Mouse (Mus musculus) testis, adult 2 months (tissue): ENCODE data around the gene Mfng.

ENCODE experiments used
- CTCF ChIP-seq: fragments of 200-500 bp; IDR thresholded peaks from 2 replicates; pipeline ENCODE4 v1.5.1; 2012; ENCODE audit warnings: low read depth, mild to moderate bottlenecking, inconsistent platforms, low read length, moderate library complexity; ENCODE audit not compliant: control insufficient read depth, insufficient read depth, insufficient replicate concordance
- POLR2A ChIP-seq: fragments of 200-500 bp; IDR thresholded peaks from 2 replicates; pipeline ENCODE4 v1.6.1; 2012; ENCODE audit warnings: low read depth, mild to moderate bottlenecking, inconsistent platforms, low read length, moderate library complexity; ENCODE audit not compliant: control insufficient read depth

GRCm38 (mm10) chr15:78744206-78744605 lies 29.1 kb downstream of the Mfng start:
- TF ChIP-seq CTCF (peak; percentile 99), POLR2A (no peak)
